Mouse (Mus musculus) left cerebral cortex, adult 18-20 months (tissue): ENCODE results near the gene Abca9. TPM values are rescaled to one million over a fixed set of nuclear protein-coding genes. Genes with fewer than 3 reads are reported as not detected.
A peak's percentile ranks its signal among the peaks of the same experiment; 100 is the strongest.

ENCODE experiments used
- DNase-seq, 2 experiments: peaks; one replicate each; pipeline ENCODE4 v3.0.0; 2021 to 2022; ENCODE audit warnings: low spot score in 2 of 2, mixed read lengths in 1 of 2
- long read RNA-seq, 2 experiments: library from polyadenylated mRNA; stranded (forward); transcript quantifications; one replicate each; pipeline ENCODE4 v2.0.0; 2021
- total RNA-seq, 2 experiments: library from RNA; stranded (reverse); gene quantifications; 2 replicates each; pipeline ENCODE4 v1.2.3; 2021

The Abca9 gene
- total RNA-seq, result 1 to 10 TPM; 6.6 to 7.0 TPM
- long read RNA-seq, experiment 1, full-length matches to known transcripts, result 1 of 7 reads
- long read RNA-seq, experiment 1, partial matches to known transcripts, result 2 of 7 reads
- long read RNA-seq, experiment 1, other reads (novel, unspliced or antisense), result 4 of 7 reads
- long read RNA-seq, experiment 2, partial matches to known transcripts, result 0 of 1 reads
- long read RNA-seq, experiment 2, other reads (novel, unspliced or antisense), result 1 of 1 reads

DNA sequence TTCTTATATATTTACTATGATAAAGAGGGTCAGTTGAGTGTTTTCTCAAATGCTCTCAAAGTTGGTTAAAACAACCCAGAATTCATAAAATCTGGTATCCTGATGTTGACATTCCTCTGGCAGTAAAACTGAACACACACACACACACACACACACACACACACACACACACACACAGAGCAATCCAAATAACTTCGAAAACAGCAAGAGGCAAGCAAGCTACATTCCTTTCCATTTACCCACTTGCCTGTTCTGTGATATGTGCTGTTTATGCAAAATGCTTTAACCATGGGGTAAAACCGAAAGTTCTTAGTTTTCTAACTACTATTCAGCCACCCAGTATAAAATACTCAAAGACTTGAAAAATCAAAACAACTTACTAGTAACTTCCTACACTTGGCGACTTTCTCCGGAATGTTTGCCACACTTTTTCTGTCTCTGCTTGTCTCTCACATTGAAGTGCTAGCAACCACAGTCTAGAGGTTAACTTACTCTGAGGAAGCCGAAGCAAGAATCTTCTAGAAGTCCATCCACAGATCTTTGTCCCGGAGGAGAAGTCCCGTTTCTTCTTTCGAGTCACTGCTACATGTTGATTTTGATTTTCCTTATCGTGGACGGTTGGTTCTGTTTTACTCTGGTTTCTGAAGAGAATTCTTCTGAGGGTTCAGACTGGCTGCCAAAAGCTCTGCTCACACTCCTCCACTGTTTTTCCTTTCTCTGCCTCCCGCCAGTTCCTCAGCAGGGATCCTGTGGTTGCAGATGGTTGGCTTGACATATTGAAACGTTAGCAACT lies at the start of gene Abca9:
Abca9 (minus strand) TSS at position 738 of the 793 bp plus-strand sequence.
- peak; percentile 10 to 45 for DNase-seq

- DNase-seq, result no peak
Measured at GRCm38 (mm10) chr11:110217118-110217517, 49.1 kb upstream of the Abca9 start.

GRCm38 (mm10) chr11:110203930-110204329 lies 35.9 kb upstream of the Abca9 start:
- no peak for DNase-seq

- DNase-seq, result no peak
Measured at GRCm38 (mm10) chr11:110198882-110199281, 30.9 kb upstream of the Abca9 start.

GRCm38 (mm10) chr11:110196561-110197306 lies 28.7 kb upstream of the Abca9 start:
- no peak for DNase-seq

DNA sequence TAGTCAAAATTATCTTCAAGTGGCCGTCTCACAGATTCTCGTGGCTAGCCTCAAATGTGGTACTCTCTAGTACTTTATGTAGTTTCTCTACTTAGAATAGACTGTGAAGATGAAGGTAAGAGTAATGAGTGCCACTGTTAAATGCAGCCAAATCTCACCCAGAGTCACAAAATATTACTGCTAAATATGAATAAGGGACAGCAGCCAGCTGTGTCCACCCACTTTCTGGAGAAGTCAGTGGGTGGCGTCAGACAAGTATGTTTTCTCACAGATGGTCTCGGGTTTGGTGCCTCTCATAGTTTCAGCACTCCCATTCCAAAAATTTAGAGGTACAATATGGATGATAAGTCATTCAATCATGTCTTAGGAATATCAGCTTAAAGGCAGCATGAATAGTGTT lies 27.3 kb upstream of the Abca9 start:
- peak; percentile 3 to 7 for DNase-seq

- DNase-seq, result no peak
Measured at GRCm38 (mm10) chr11:110171212-110171611, 3.2 kb upstream of the Abca9 start.

- no peak for DNase-seq
Measured at GRCm38 (mm10) chr11:110165822-110166221, 2.2 kb downstream of the Abca9 start.

GRCm38 (mm10) chr11:110165409-110165808 lies 2.6 kb downstream of the Abca9 start:
- DNase-seq, result no peak

DNA sequence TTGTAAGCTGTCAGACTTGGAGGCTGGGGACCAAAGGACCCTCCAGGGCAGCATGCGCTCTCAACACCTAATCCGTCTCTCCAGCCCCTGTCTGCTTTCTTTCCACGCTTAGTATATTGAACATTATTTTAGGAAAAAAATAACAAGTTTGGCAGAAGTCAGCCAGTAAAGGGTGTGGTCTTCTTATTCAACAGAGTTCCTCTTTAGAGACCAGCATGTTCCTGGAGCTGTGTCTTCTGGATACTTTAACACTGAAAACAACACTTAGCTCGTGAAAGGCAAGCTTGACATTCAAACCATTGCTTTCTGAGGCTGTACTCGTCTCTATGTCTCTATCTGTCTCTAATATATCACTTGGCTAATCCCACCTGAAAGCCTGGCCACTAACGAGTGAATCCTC lies 10.9 kb downstream of the Abca9 start:
- no peak for DNase-seq

DNA sequence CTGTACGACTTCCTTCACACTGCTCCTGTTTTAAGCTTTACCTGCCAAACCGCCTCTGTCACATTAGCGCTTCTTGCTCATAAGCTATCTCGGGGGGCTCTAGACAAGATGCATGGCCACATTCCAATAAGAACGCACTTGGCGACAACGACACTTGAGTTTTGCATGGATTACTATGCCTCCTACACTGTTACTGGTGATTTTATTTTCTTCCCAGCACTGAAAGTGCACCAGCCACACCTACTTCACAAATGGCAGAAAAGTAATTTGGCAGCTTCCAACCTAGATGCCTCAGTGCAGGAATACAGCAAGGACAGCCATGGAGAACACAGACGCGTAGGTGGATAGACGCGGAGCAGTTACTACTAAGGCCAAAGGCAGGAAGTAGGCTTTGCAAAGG lies 12.0 kb downstream of the Abca9 start:
- DNase-seq, result peak; percentile 27 to 28

DNA sequence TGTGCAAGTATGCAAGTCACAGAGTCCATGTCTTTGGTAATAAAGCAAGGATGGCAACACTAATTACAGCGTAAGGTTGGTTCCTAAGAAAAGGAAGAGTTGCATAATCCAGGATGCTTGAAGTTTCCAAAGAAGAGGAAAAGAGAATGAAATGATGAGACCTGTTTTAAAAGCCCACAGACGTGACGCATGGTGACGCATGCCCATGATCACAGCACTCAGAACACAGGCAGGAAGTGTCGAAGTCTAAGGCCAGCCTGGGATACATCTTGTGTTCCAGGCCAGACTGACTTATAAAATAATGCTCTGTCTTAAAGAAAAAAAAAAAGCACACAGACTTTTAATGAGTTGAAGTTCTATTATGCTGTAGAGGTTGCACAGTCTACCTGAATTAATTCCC lies 20.4 kb downstream of the Abca9 start:
- no peak for DNase-seq

- DNase-seq, result peak in 1 of 2 experiments; percentile 12
Measured at GRCm38 (mm10) chr11:110145421-110145820, 22.6 kb downstream of the Abca9 start.

DNA sequence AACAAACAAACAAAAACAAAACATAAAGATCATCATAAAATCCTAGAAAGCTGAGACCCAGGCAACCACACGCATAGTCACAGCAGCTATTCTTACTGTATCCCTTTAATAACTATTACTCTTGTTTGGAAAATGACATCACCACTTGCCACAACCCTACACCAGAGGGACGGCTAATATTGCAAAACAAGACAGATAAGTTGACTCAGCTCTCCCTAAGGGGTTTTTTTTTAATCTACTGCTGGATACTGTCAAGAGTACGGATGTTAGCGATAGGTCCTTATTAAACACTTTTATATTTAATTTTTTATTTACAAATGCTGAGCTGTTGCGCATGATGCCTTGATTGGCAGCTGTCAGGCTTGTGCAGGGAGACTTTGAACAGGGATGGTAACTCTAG lies 37.2 kb downstream of the Abca9 start:
- DNase-seq, result no peak

- DNase-seq, result no peak
Measured at GRCm38 (mm10) chr11:110111137-110111536, 56.9 kb downstream of the Abca9 start.

DNA sequence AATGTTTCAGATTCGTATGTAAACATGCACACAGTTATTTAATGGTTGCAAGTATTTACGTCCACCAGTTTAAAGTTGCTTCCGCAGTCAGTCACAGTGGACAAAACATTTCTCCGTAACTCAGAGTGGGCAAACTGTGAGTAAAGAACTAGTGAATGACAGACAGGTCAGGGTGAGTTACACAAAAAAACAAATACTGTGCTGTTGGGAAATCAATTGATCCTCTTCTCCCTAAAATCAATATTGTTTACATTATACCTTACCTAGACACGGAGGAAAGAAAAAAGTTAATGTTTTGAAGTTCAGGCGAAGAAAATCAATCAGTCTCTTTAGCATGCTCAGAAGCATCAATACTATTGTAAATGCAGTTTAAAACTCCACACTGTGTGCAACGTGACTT lies 66.6 kb downstream of the Abca9 start:
- DNase-seq, result no peak

- no peak for DNase-seq
Measured at GRCm38 (mm10) chr11:110098901-110099300, 69.1 kb downstream of the Abca9 start.

GRCm38 (mm10) chr11:110097465-110097864 lies 70.5 kb downstream of the Abca9 start:
- DNase-seq, result no peak

DNA sequence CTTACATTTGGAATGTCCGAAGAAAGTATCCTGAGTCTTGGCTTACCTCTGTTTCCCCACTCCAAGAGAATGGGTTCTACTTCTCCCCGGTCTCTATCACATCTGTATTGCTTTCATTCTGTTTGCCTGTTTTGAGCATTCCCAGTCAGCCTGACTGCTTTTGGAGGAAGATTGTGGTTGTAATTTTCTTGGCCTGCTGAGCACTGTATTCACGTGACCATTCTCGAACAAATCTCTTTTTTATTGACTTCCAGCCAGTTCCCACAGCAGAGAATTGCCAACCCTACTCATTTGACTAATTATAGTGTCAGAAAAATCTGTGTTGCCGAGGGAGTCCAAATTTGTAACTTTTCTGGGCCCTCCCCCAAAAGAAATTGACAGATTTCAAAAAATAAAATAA lies 72.1 kb downstream of the Abca9 start, which contains the start of gene Abca8a:
Abca8a (minus strand) TSS at position 121 of the 400 bp plus-strand sequence.
- no peak for DNase-seq

GRCm38 (mm10) chr11:110094846-110095380 lies 73.1 kb downstream of the Abca9 start:
- no peak for DNase-seq

DNA sequence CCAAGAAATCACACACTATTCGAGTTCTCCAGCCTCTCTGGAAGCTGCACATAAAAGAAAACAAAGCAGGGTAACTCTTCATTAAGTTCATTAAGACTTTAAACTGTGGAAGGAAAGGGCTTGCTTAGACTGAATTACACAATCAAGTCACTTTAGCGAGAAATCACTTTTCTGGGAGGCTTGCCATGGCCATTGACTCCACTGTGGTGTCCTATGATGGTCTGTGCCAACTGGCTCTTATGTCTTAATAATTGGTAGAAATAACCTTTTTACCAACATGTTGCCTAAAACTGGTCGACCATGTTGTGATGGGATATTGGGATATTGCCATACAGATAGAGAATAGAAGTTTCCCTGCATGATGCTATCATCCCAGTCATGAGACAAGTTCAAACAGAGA lies 73.8 kb downstream of the Abca9 start:
- no peak for DNase-seq

DNA sequence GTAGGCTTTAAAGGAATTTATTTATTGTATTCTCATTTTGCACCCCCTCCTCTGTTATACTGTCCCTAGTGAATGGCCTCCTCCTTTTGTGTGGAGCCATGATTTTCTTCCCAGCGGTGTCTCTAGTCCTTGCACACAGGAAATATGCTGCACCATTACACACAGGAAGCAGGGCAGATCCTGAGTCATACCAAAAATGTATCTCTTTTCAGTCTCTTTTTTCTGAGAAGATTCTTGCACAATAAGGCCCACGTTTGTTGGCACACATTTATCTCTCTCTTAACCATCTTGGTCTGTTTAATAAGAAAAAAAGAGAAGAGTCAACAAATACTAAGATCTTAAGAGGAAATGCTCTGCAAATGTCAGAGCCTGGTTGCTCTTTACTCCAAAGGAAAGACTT lies 76.7 kb downstream of the Abca9 start:
- DNase-seq, result no peak
